Mouse (Mus musculus) limb, embryonic 10.5 days (tissue): ENCODE data around the gene Btf3l4. TPM values are rescaled to one million over a fixed set of nuclear protein-coding genes. Genes with fewer than 3 reads are reported as not detected.

Experiments
- DNase-seq: peaks from one replicate; pipeline ENCODE4 v3.0.0-alpha.2; 2017; ENCODE audit warnings: low spot score
- H3K27ac ChIP-seq: fragments of 300-500 bp; sonication (generic); 2 replicates; pipeline ENCODE4 v1.5.1; 2016; ENCODE audit warnings: mild to moderate bottlenecking
- H3K27me3 ChIP-seq: fragments of 300-500 bp; sonication (generic); 2 replicates; pipeline ENCODE4 v1.6.1; 2016; ENCODE audit warnings: low read depth, mild to moderate bottlenecking; ENCODE audit not compliant: poor library complexity, severe bottlenecking
- H3K36me3 ChIP-seq: fragments of 300-500 bp; sonication (generic); 2 replicates; pipeline ENCODE4 v1.6.1; 2016; ENCODE audit warnings: mild to moderate bottlenecking, moderate library complexity
- H3K4me1 ChIP-seq: fragments of 300-500 bp; sonication (generic); 2 replicates; pipeline ENCODE4 v1.6.1; 2016
- H3K4me3 ChIP-seq: fragments of 300-500 bp; sonication (generic); 2 replicates; pipeline ENCODE4 v1.5.1; 2016; ENCODE audit warnings: mild to moderate bottlenecking, moderate library complexity
- H3K9me3 ChIP-seq: fragments of 300-500 bp; sonication (generic); replicated peaks from 2 replicates; pipeline ENCODE4 v1.6.1; 2016; ENCODE audit warnings: mild to moderate bottlenecking
- WGBS: fragments of 180-500 bp; shearing (Covaris S2); methylation state at CpG from one replicate; pipeline ENCODE4 v1.1.7; 2016; 5-methylcytosine and 5-hydroxymethylcytosine counted together
- polyA plus RNA-seq: library from polyadenylated mRNA; unstranded; fragments of >200 nt; fragmentation: Nextera tagmentation; extraction: Ambion mirVana; gene quantifications from 2 replicates; pipeline ENCODE4 v1.2.1, GENCODE M21; 2016

The Btf3l4 gene
- polyA plus RNA-seq, 1 experiment from 2014 or later = 214 TPM

DNA sequence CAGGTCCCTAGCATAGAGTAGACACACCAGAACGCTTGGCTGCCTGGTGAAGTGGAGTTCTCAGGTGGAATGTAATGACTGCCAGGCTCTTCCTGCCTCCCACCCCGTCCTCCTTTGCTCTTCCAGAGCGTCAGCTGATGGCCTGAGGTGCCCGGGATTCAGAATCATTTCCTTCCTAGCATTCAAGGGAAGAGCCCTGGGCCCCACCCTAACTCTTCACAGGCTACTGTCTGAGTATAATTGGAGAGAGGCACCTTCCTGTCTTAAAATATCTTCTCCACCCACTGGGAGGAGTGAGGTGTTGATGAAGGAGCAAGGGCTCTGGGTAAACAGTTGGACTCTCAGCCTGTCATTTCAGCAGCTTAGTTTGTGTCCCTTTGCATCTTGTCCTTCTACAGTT, 36.7 kb downstream of the Btf3l4 start:
- Histone ChIP-seq H3K27me3 (no peaks in the 10 kb centered on the region), H3K27ac (no peak overlapping the region), H3K9me3 (no peaks in the 10 kb centered on the region), H3K4me3 (no peak overlapping the region), H3K4me1 (no peaks in the 10 kb centered on the region), H3K36me3 (no peaks in the 10 kb centered on the region)
- 49% methylated on average over 4 of the region's 4 CpGs for WGBS
- no peak for DNase-seq

DNA sequence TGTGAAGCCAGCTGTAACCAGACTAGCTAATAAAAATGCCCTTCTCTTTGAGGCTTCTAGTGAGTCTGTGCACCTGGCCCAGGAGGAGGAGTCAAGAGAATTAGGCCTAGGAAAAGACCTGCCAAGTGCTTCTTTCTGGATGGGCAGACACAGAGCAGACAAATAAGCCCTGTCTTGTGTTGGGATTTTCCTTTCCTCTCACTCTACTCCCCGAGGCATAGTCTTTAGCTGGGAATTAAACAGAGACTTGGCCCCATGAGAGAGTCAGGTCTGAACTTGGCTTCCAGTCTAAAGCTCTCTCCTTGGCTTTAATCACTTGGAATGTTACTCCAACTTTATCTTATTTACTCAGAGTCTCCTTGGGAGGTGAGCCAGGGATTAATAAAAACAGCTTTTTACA, 39.5 kb downstream of the Btf3l4 start:
- Histone ChIP-seq H3K4me1 (no peaks in the 10 kb centered on the region), H3K27ac (no peak overlapping the region), H3K36me3 (no peaks in the 10 kb centered on the region), H3K9me3 (no peaks in the 10 kb centered on the region), H3K4me3 (no peak overlapping the region), H3K27me3 (no peaks in the 10 kb centered on the region)
- no peak for DNase-seq
- WGBS = 61% methylated on average over 1 of the region's 1 CpGs

DNA sequence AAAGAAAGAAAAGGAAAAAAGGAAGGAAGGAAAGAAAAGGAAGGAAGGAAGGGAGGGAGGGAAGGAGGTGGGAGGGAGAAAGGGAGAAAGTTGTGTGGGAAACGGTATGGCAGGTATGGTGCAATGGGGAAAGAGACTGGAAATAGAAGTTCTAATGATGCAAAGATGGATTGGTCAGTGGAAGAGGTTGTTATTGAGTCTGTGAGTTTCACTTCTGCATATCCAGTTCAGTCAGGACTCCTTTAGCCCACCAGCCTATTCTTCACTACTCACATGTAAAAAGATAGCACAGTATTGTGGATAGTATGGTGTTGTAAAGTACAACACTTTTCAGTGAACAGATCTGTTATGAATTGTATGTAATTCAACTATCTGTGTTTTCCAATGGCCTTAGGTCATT, 42.9 kb downstream of the Btf3l4 start:
- Histone ChIP-seq H3K4me3 (no peak overlapping the region), H3K27me3 (no peaks in the 10 kb centered on the region), H3K27ac (no peak overlapping the region), H3K9me3 (no peaks in the 10 kb centered on the region), H3K4me1 (no peaks in the 10 kb centered on the region), H3K36me3 (no peaks in the 10 kb centered on the region)
- no peak for DNase-seq
- 78% methylated on average over 1 of the region's 1 CpGs for WGBS

DNA sequence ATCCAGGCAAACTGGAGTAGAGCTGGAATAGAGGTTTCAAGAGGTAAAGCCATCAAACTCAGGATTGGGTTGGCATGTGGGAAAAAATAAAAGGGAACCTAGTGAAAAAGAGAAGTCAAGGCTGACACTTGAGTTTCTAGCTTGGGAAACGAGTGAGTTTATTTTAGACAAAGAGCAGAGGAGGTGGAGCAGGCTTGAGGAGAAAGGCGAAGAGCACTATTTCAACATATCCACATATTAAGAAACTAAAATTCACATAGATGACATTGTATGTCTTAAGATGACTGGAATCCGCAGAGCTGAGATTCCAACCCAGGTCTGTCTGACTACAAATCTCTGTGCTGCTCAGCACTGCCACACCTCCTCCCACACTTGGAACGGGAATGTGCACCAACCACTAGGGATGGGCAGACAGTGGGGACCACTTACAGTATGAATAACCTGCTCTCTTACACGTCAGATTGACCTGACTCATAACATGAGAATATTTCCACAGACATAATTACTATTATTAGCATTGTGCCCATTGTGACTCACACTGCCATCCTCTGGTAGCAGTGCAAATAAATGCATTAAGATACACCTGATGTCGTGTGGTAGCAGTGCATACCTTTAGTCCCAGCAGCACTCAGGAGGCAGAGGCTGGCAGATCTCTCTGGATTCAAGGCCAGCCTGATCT, 44.0 kb downstream of the Btf3l4 start:
- no peaks in the 10 kb centered on the region for H3K4me1 ChIP-seq
- no peaks in the 10 kb centered on the region for H3K27me3 ChIP-seq
- 79% methylated on average over 6 of the region's 6 CpGs for WGBS
- no peaks in the 10 kb centered on the region for H3K9me3 ChIP-seq
- no peak for DNase-seq
- H3K4me3 ChIP-seq = no peak overlapping the region
- no peak overlapping the region for H3K27ac ChIP-seq
- H3K36me3 ChIP-seq = no peaks in the 10 kb centered on the region

DNA sequence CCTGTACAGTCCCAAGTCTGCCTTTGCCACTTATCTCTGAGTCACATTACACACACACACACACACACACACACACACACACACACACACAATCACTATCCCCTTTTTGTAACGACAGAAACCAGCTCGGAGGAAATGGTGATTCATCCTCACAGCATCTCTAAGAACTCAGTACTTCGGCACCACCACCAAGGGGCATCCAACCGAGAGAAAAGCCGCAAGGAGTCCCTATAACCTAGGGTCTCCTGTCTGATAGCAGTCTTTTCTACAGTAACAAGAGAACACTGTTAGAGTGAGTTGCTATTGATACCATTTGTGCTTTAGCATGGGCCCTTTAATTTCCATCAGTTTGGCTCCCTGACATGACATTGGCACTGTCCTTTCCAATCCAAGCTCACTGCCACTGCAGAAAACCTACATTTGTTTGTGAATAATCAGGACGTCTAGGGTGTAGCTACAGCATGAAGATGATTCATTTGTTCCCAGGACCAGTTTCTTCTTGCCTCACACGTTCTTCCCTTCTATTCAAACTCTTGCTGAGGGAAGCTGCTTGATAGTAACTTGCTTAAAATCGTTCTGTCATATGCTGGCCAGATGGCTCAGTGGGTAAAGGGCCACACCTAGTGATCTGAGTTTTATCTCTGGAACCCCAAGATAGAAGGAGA, 50.9 kb downstream of the Btf3l4 start:
- Histone ChIP-seq H3K4me1 (peaks cover 12% of the 10 kb centered on the region; the same call in 1 of the 2 replicates), H3K9me3 (no peaks in the 10 kb centered on the region), H3K4me3 (no peak overlapping the region), H3K27me3 (no peaks in the 10 kb centered on the region), H3K36me3 (no peaks in the 10 kb centered on the region), H3K27ac (no peak overlapping the region)
- no peak for DNase-seq
- 51% methylated on average over 8 of the region's 8 CpGs for WGBS

DNA sequence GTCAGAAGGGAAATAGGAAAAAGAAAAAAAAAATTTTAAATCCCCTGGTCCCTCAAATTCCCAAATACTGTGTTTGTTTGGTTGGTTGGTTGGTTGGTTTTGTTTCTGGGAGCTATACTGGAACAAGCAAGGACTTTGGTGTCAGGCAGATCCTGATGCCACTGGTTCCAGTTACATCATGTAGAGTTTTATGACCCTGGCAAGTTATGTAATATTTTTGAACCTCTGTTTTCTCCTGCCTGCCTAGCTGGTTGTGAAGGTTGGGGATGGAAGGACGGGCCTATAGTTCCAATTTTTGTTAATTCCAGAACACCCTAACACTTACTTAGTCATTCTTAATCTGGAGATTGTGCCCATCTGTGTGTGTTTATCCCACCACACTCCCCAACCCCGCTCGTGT, 51.8 kb downstream of the Btf3l4 start:
- 71% methylated on average over 3 of the region's 3 CpGs for WGBS
- Histone ChIP-seq H3K4me3 (no peak overlapping the region), H3K9me3 (no peaks in the 10 kb centered on the region), H3K27me3 (no peaks in the 10 kb centered on the region), H3K27ac (no peak overlapping the region), H3K4me1 (peaks cover 12% of the 10 kb centered on the region; the same call in 1 of the 2 replicates), H3K36me3 (no peaks in the 10 kb centered on the region)
- peak; percentile 31 for DNase-seq

DNA sequence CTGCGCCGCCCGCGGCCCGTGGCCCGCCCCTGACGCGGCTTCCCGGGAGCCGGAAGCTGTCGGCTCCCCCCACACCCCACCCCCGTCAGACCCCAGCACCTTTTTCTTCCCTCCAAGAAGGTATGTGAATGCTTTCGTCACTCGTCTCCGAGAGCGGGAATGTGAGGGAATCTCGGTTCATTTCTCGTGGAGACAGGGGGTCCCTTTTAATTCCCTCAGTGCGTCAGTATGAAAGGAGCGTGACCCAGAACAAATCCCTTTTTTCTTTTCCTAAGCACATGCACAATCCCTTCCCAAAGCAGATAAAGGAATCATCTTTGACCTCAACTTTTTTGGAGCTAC, 52.6 kb downstream of the Btf3l4 start:
- DNase-seq = no peak
- H3K36me3 ChIP-seq = no peaks in the 10 kb centered on the region
- peaks cover 12% of the 10 kb centered on the region; the same call in 1 of the 2 replicates for H3K4me1 ChIP-seq
- no peaks in the 10 kb centered on the region for H3K9me3 ChIP-seq
- H3K27ac ChIP-seq = peak overlapping the region; percentile 97
- WGBS = under 1% methylated on average over 20 of the region's 20 CpGs
- peak overlapping the region; percentile 95 for H3K4me3 ChIP-seq
- no peaks in the 10 kb centered on the region for H3K27me3 ChIP-seq

DNA sequence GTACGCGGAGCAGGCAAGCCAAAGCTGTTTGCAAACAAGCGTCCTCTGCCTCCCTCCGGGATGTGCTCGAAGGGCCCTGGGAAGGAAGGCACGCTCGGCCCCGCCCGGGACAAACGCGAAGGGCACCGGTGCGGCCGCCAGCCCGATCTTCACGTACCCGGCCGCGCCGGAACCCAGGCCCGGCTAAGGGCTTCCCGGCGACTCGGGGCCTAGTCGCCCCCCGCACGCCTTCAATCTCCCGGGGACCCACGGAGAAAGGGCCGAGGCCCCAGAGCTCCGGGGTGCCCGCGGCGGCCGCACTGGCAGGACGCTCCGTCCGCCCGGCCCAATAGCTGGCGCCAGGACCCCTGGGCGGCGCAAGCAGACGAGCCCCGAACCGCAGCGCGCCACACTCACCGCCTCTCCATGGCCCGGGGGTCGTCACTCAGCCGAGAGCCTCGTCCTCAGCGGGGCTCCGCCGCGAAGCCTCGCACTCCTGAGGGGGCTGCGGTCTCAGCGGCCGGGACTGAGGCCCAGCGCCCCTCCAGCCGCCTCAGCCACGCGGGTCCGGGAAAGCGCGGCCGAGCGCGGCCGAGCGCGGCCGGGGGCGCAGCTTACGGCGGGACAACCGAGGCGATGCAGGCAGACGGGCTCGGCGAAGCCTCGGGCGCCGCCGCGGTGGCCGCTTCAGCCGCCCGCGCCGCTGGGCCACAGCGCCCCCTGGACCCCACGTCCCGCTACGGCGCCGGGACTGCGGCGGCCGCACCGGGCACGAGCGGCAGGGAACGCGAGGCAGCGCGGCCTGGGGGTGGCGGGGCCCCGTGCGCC, 53.2 kb downstream of the Btf3l4 start, which contains the start of gene Zfyve9:
Gene Zfyve9, minus strand, starts transcription at position 742 of the 807 bp plus-strand sequence.
- Histone ChIP-seq H3K27me3 (no peaks in the 10 kb centered on the region), H3K4me1 (peaks cover 12% of the 10 kb centered on the region; the same call in 1 of the 2 replicates), H3K9me3 (no peaks in the 10 kb centered on the region), H3K36me3 (no peaks in the 10 kb centered on the region), H3K4me3 (peak within 1 kb of the TSS; percentile 95), H3K27ac (peak within 1 kb of the TSS; percentile 97)
- peak; percentile 87 for DNase-seq
- WGBS = under 1% methylated on average over 103 of the region's 111 CpGs

DNA sequence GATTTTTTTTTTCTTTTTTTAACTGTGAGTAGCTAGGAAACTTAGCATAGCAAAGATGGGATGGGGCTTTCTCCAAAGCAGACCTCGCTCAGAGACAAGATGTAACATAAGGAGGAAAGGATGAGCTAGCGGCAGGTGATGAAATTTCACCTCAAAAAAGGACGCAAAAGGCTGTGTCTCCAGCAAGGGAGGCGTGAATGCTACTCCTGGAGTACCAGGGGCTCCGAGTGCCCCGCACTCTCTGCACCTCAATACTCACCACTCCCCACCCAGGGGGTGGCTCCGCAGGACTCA, 53.7 kb downstream of the Btf3l4 start:
- 0% methylated on average over 7 of the region's 7 CpGs for WGBS
- no peaks in the 10 kb centered on the region for H3K36me3 ChIP-seq
- peak overlapping the region; percentile 95 for H3K4me3 ChIP-seq
- peak overlapping the region; percentile 97 for H3K27ac ChIP-seq
- peaks cover 12% of the 10 kb centered on the region; the same call in 1 of the 2 replicates for H3K4me1 ChIP-seq
- no peak for DNase-seq
- no peaks in the 10 kb centered on the region for H3K9me3 ChIP-seq
- no peaks in the 10 kb centered on the region for H3K27me3 ChIP-seq

DNA sequence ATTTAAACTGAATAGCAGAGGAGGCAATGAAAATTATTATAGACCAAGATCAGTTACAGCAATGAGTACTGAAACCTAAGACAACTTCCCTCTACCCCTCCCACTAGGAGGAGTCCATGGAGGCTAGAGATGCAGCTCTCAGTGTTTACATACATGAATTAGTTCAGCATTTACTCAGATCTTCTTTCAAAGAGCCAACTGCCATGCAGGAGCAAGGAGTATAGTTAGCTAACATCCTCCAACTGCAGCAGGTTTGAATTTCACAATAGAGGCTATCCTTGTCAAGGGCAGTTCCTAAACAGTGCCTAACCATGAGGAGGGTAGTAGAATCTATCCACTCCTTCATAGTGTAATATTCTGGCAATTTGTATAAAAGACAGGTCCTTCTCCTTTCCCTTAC, 64.9 kb downstream of the Btf3l4 start:
- no peak for DNase-seq
- Histone ChIP-seq H3K4me3 (no peak overlapping the region), H3K27ac (no peak overlapping the region), H3K9me3 (no peaks in the 10 kb centered on the region), H3K36me3 (no peaks in the 10 kb centered on the region), H3K4me1 (no peaks in the 10 kb centered on the region), H3K27me3 (no peaks in the 10 kb centered on the region)

Other genes starting within 250 kb of the Btf3l4 start
- 28.9 and 31.2 TPM in 2 replicates for gene Cc2d1b, start 213.7 kb downstream of the Btf3l4 start, polyA plus RNA-seq
- 1.4 TPM in 2 replicates for gene 3110021N24Rik, start 114.0 kb downstream of the Btf3l4 start, polyA plus RNA-seq
- gene Zfyve9, start 52.8 kb downstream of the Btf3l4 start, polyA plus RNA-seq = 4.5 and 5.1 TPM in 2 replicates
- gene Txndc12, start 987 bp upstream of the Btf3l4 start, polyA plus RNA-seq = 93.4 and 102 TPM in 2 replicates
- 70.8 and 81.3 TPM in 2 replicates for gene Kti12, start 14.2 kb upstream of the Btf3l4 start, polyA plus RNA-seq
- gene A730015C16Rik, start 15.0 kb upstream of the Btf3l4 start, polyA plus RNA-seq = 1.5 and 2.0 TPM in 2 replicates
- gene Rab3b, start 45.4 kb upstream of the Btf3l4 start, polyA plus RNA-seq = 8.0 and 11.3 TPM in 2 replicates
- 70.1 and 77.0 TPM in 2 replicates for gene Nrd1, start 167.0 kb upstream of the Btf3l4 start, polyA plus RNA-seq